Mouse (Mus musculus) liver, adult 2 months (tissue): ENCODE measurements at regions not wholly inside any gene's neighbourhood (a gene's known extent, or its start where the extent isn't known, plus 50 kb on each side); places are given as distances from the start of the nearest gene placed in this dataset.

ENCODE experiments used
- CTCF ChIP-seq: fragments of 200-500 bp; IDR thresholded peaks from 2 replicates; pipeline ENCODE4 v1.5.1; 2011; ENCODE audit warnings: low read depth, low read length, control low read depth
- POLR2A ChIP-seq: fragments of 200-500 bp; IDR thresholded peaks from 2 replicates; pipeline ENCODE4 v1.6.1; 2011; ENCODE audit warnings: low read length, control low read depth; ENCODE audit not compliant: insufficient read depth; ENCODE audit errors: extremely low read depth

- TF ChIP-seq CTCF = no peak
- no peak for TF ChIP-seq POLR2A
Observed at GRCm38 (mm10) chr17:16918191-16918590, 145.7 kb upstream of the Zfp960 start.
